Mouse (Mus musculus) adrenal gland, postnatal 36 days (tissue): ENCODE data around the gene Clptm1l. TPM values are rescaled to one million over a fixed set of nuclear protein-coding genes. Genes with fewer than 3 reads are reported as not detected.

ENCODE experiments used
- DNase-seq, 2 experiments: peaks; one replicate each; pipeline ENCODE4 v3.0.0; 2021; ENCODE audit warnings: mixed read lengths in 1 of 2
- long read RNA-seq, 2 experiments: library from polyadenylated mRNA; stranded (forward); transcript quantifications; one replicate each; pipeline ENCODE4 v2.0.0; 2021; ENCODE audit warnings: borderline sequencing depth in 2 of 2
- total RNA-seq, 2 experiments: library from RNA; stranded (reverse); gene quantifications; 2 replicates each; pipeline ENCODE4 v1.2.3; 2021

Clptm1l gene
- total RNA-seq = 100 to 1,000 TPM; 156 to 171 TPM
- long read RNA-seq, experiment 1, transcript Clptm1l-201 (17 exons, 2,340 nt) = major isoform, 159 of 193 reads
- long read RNA-seq, experiment 1, partial matches to known transcripts = 27 of 193 reads
- long read RNA-seq, experiment 1, other reads (novel, unspliced or antisense) = 7 of 193 reads
- long read RNA-seq, experiment 2, transcript Clptm1l-201 (17 exons, 2,340 nt) = major isoform, 45 of 55 reads
- long read RNA-seq, experiment 2, partial matches to known transcripts = 7 of 55 reads
- long read RNA-seq, experiment 2, other reads (novel, unspliced or antisense) = 3 of 55 reads

GRCm38 (mm10) chr13:73603522-73604155 lies at the start of gene Clptm1l:
Gene Clptm1l (plus strand): TSS chr13:73604006.
- peak; percentile 99 for DNase-seq

DNA sequence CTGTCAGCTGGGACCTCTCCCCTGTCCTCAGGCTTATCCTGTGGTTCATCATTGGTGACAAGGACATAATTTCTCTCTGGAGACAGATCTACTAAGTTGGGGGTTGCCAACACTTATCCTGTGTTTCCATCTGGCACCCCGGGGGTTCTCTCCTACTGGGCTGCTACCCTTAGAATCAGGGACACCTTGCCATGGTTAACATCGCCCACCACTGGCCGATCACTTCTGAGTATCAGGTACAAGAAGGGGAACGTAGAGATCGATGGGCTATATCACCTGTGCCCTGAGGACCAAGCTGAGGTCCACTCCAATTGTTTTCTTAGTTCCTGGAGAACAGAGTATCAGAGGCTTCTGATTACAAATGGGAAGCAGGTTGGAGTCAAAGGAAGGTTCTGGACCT lies 39.6 kb upstream of the Clptm1l start:
- no peak for DNase-seq

- peak in 1 of 2 experiments; percentile 1 for DNase-seq
Observed at GRCm38 (mm10) chr13:73575051-73575450, 28.8 kb upstream of the Clptm1l start.

- no peak for DNase-seq
Observed at GRCm38 (mm10) chr13:73577277-73577676, 26.5 kb upstream of the Clptm1l start.

DNA sequence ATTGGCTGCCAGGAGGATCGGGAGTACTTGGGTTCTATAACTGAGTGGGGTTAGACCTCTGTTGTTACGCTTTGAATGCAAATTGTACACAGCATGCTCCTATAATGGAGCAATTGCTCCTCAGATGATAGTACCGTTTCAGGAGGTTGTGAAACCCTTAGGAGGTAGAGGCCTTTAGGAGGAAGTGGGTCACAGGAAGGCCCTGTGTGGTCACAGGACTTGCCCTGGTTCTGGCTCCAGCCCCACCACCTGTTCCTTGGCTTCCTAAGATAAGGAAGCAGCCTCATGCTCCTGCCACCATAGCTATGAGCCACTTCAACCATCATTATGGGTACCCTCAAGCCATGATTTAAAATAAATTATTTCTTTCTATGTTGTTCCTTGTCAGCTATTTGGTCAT lies 12.3 kb upstream of the Clptm1l start:
- DNase-seq = no peak

- DNase-seq = no peak
Observed at GRCm38 (mm10) chr13:73592546-73592945, 11.3 kb upstream of the Clptm1l start.

- no peak for DNase-seq
Observed at GRCm38 (mm10) chr13:73596276-73596675, 7.5 kb upstream of the Clptm1l start.

DNA sequence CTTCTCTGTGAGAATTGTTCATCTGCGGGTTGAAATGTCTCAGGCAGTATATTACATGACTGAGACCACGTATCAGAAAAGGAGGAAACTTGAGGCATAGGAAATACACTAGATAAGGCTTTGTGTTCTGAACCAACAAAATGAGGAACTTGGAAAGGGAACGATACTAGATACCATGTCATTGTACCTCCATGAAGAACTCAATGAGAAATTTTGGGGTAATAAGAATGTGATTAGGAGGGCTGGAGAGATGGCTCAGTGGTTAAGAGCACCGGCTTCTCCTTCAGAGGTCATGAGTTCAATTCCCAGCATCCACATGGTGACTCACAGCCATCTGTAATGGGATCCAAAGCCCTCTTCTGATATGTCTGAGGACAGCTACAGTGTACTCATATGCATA lies 3.6 kb upstream of the Clptm1l start:
- DNase-seq = no peak

GRCm38 (mm10) chr13:73603046-73603445 lies 760 bp upstream of the Clptm1l start:
- DNase-seq = no peak

DNA sequence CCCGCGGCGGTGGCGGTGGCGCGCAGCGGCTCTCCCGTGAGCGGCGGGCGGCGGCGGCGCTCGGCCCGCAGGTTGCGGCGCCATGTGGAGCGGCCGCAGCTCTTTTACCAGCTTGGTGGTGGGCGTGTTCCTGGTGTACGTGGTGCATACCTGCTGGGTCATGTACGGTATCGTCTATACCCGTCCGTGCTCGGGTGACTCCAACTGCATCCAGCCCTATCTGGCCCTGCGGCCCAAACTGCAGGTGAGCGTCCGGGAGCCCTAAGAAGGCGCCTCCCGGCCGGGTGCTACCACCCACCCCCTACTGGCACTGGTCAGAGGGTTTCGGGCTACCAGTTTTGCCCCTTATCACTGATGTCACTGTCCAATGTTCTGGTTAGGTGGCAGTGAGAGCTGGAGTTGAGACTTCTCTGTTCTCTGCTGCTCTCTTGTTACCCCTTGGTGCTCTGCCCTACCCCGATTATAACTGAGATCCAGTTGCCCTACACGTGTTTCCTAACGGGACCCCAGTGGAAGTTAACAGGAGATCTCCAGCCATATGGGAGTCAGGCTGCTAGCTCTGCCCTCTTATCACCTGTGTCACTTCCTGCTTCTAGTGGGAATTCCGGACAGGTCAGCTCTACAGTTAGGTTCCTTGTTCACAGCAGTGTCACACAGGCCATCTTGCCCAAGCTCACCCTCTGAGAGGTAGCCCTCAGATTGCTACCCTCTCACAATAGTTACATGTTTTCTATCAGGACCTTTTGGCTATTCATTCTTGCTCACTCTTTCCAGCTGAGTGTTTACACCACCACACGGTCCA lies 551 bp downstream of the Clptm1l start:
- no peak for DNase-seq

DNA sequence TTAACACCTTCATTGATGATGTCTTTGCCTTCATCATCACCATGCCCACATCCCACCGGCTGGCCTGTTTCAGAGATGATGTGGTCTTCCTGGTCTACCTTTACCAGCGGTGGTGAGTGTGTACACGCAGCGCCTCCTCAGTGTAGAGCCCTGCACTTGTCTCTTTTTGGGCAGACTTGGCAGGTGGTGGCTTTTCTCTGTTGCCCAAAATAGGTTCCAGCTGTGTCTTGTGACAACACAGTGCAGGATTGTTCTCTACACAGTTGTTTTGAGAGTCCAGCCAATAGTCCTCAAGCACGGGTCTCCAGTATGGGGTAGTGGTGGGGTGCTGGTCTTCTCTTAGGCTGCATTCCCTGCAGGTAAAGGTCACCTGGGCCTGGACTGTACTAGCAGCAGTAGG lies 14.6 kb downstream of the Clptm1l start:
- no peak for DNase-seq

- no peak for DNase-seq
Observed at GRCm38 (mm10) chr13:73620637-73621036, 16.8 kb downstream of the Clptm1l start.

- DNase-seq = no peak
Observed at GRCm38 (mm10) chr13:73626410-73626744, 22.6 kb downstream of the Clptm1l start.

DNA sequence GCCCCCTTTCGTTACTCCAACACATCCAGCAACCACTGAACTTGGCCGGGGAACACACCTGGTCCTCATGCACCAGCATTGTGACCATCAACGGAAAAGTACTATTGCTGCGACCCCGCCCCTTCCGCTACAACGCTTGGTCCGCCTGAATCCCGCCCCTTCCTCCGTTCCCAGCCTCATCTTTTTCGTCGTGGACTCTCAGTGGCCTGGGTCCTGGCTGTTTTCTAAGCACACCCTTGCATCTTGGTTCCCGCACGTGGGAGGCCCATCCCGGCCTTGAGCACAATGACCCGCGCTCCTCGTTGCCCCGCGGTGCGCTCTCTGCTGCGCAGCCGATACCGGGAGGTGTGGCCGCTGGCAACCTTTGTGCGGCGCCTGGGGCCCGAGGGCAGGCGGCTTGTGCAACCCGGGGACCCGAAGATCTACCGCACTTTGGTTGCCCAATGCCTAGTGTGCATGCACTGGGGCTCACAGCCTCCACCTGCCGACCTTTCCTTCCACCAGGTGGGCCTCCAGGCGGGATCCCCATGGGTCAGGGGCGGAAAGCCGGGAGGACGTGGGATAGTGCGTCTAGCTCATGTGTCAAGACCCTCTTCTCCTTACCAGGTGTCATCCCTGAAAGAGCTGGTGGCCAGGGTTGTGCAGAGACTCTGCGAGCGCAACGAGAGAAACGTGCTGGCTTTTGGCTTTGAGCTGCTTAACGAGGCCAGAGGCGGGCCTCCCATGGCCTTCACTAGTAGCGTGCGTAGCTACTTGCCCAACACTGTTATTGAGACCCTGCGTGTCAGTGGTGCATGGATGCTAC lies 23.1 kb downstream of the Clptm1l start, which contains the start of gene Tert:
TSS of gene Tert (plus strand) at position 167 of the 805 bp plus-strand sequence.
- peak; percentile 76 to 86 for DNase-seq

DNA sequence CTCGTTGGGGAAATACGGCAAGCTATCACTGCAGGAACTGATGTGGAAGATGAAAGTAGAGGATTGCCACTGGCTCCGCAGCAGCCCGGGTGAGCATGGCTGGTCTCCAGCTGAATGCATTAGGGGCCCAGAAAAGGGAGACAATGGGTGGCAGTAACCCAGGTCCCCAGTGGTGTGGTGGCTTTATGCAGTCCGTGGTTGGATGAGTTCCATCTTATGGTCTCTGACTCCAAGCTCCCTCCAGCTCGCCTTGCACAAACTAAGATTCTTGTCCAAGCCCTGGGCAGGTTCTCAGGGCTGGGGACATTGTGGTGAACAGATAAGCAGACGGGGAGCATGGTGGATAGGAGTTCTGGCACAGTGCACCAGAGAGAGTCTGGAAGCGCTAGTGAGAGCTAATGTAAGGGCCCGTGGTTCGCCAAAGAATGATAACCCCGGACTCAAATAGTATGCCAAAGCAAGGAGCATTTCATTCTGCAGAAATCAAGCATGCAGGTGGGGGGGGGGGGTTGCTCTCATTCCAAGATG lies 24.8 kb downstream of the Clptm1l start:
- DNase-seq = no peak

DNA sequence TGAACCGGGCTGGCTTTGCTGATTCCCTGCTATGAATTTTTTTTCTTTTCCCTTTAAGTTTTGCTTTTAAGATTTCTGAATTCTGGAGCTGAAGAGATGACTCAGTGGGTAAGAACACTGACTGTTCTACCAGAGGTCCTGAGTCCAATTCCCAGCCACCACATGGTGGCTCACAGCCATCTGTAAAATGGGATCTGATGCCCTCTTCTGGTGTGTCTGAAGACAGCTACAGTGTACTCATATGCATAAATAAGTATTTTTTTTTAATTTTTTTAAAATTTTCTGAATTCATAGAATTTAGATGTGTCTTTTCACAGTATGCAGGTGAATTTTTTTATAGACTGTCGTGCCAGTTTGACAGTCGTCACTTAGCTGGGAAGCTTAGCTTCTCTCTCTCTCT lies 28.0 kb downstream of the Clptm1l start:
- no peak for DNase-seq

- no peak for DNase-seq
Observed at GRCm38 (mm10) chr13:73637826-73638225, 34.0 kb downstream of the Clptm1l start.

DNA sequence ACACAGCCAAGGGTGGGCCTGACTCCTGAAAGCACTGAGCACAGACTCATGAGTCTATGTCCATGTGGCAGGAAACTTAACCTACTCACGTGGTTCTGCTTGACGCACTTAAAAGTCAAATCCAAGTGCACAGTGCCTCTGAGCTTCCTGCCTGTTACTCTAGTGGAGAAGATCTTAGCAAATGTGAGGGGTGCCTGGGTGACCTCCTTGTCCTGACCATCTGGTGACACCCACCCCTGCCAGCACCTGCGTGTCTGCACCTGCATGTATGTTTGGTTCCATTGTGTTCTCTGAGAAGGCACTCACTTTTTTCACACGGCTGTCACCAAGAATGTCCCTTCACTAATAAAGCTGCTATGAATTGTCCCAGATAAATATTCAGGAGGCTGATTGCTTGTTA lies 37.5 kb downstream of the Clptm1l start:
- no peak for DNase-seq

DNA sequence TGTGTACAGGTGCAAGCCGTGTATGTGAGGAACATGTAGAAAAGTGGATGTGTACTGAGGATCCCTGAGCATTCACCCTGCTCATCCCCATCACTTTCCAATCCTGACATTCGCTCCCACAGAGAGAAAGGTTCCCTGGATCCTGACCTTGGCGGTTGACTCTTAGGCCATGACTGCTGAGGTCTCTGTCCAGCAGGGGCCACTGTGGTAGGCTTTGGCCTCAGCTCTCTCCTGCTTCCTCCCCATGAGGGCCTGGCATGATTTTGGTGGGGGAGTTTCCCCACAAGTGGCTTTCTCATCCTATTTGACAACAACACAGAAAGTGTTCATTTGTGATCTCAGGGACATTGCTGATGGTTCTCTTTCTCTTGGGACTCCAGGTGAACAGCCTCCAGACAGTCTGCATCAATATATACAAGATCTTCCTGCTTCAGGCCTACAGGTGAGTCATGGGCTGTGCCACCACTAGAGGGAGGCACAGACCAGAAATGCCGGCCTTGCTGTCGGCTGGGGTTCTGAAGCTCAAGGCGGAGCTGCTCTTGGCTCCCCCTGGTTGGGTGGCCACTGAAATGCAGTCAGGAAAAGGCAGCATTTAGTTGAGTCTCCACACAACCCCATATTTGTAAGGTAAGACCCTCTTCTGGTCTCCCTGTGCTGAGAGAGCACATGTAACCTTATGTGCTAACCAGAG lies 42.7 kb downstream of the Clptm1l start:
- peak; percentile 60 to 72 for DNase-seq

- no peak for DNase-seq
Observed at GRCm38 (mm10) chr13:73653266-73653665, 49.5 kb downstream of the Clptm1l start.

DNA sequence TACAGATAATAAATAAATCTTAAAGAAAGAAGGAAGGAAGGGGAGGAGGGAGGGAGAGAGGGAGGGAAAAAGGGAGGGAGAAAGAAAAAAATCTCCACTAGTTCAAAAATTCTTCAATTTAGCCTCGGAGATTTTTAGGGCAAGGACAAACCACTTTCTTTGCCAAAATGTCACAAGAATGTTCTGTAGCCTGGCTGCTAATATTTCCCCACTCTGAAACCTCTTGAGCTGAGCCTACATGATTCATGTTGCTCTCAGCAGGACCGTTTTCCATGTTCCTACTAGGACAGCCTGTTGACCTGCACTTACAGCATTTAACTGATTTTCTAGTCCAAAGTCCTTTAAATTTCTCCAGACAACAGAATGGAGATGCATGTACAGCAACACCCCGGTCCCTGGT lies 51.2 kb downstream of the Clptm1l start:
- DNase-seq = peak in 1 of 2 experiments; percentile 29
